Mouse (Mus musculus): ENCODE measurements around the gene Hcn2. TPM values are rescaled to one million over a fixed set of nuclear protein-coding genes. Genes with fewer than 3 reads are reported as not detected.
"Not testable (repeated sequence)": the region's sequence is repeated elsewhere in the genome, so short reads cannot be mapped to it uniquely, and the experiment has no call there.

The Hcn2 gene
- polyA plus RNA-seq, 1 experiment from 2014 or later, result not detected

DNA sequence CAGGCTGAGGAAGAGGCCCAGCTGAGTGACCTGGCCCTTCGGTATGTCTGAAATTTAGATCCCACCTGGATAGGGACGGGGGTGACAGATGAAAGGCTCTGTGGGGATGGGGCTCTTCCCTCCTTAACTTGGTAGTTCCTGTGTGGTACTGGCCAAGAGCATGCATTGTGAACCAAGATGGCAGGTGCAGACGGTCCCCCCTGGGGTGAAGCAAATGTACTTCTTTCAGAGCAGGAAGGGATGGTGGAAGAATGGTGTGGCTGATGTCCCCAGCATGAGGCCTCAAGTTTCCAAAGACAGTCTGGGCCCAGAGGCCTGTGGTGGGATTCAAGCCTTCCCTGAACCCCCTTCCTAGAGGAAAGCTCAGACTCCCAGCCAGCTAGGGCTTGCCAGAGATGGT is 39.4 kb downstream of the Hcn2 start:
- WGBS, result 76% methylated on average over 3 of the region's 3 CpGs
- DNase-seq, result no peak
- Histone ChIP-seq H3K4me2 (no peak overlapping the region), H3K9me3 (ENCODE audit: low read depth, low read length) (no peaks in the 10 kb centered on the region), H3K27ac (ENCODE audit: low read depth) (no peak overlapping the region), H3K36me3 (ENCODE audit: insufficient read depth) (peaks cover 46% of the 10 kb centered on the region), H3K4me1 (ENCODE audit: insufficient read depth) (peaks cover 5% of the 10 kb centered on the region; the same call in 1 of the 2 replicates), H3K4me3 (ENCODE audit: low read depth, low read length) (no peak overlapping the region), H3K9ac (no peak overlapping the region), H3K27me3 (ENCODE audit: insufficient read depth, low read length) (no peaks in the 10 kb centered on the region)
- ATAC-seq (ENCODE audit: insufficient read depth), result no peak
- no peak for TF ChIP-seq CTCF (IDR thresholded peaks at IDR 0.05; ENCODE audit: low read depth)

DNA sequence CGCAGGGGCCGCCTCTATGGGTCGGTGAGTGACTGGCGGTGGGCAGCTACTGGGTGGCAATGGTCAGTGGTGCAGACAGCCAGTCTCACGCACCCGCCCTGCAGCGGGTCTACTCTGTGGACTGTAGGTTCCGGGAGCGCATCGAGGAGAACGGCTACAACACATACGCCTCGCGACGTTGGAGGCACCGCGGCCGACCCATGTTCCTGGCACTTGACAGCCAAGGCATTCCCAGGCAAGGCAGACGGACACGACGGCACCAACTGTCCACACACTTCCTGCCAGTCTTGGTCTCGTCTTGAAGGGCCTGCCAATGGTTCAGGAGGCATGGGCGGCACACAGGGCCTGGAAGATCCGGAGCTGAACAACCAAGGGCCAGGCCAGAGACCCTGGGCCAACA is 40.2 kb downstream of the Hcn2 start:
- Histone ChIP-seq H3K27me3 (ENCODE audit: insufficient read depth, low read length) (no peaks in the 10 kb centered on the region), H3K27ac (ENCODE audit: low read depth) (no peak overlapping the region), H3K4me1 (ENCODE audit: insufficient read depth) (peaks cover 5% of the 10 kb centered on the region; the same call in 1 of the 2 replicates), H3K4me3 (ENCODE audit: low read depth, low read length) (no peak overlapping the region), H3K9me3 (ENCODE audit: low read depth, low read length) (no peaks in the 10 kb centered on the region), H3K36me3 (ENCODE audit: insufficient read depth) (peaks cover 55% of the 10 kb centered on the region), H3K9ac (no peak overlapping the region), H3K4me2 (no peak overlapping the region)
- DNase-seq, result no peak
- no peak for ATAC-seq (ENCODE audit: insufficient read depth)
- TF ChIP-seq CTCF (IDR thresholded peaks at IDR 0.05; ENCODE audit: low read depth), result no peak
- WGBS, result 83% methylated on average over 24 of the region's 24 CpGs

DNA sequence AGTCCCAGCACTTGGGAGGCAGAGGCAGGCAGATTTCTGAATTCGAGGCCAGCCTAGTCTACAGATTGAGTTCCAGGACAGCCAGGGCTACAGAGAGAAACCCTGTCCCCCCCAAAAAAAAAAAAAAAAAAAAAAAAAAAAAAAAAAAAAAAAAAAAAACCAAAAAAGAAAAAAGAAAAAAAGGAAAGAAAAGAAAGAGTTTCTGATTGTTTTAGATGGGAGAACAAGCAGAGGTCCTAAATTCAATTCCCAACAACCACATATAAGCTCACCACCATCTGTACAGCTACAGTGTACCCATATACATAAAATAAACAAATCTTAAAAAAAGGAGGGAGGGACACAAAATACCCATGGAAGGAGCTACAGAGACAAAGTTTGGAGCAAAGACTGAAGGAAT is 43.2 kb downstream of the Hcn2 start:
- not testable (repeated sequence) for H3K4me1 ChIP-seq (ENCODE audit: insufficient read depth); H3K4me2 ChIP-seq; DNase-seq; H3K27me3 ChIP-seq (ENCODE audit: insufficient read depth, low read length); ATAC-seq (ENCODE audit: insufficient read depth); H3K9ac ChIP-seq; H3K9me3 ChIP-seq (ENCODE audit: low read depth, low read length); H3K4me3 ChIP-seq (ENCODE audit: low read depth, low read length); H3K27ac ChIP-seq (ENCODE audit: low read depth)
- 100% methylated on average over 1 of the region's 1 CpGs for WGBS
- peaks cover 68% of the 10 kb centered on the region for H3K36me3 ChIP-seq (ENCODE audit: insufficient read depth)

DNA sequence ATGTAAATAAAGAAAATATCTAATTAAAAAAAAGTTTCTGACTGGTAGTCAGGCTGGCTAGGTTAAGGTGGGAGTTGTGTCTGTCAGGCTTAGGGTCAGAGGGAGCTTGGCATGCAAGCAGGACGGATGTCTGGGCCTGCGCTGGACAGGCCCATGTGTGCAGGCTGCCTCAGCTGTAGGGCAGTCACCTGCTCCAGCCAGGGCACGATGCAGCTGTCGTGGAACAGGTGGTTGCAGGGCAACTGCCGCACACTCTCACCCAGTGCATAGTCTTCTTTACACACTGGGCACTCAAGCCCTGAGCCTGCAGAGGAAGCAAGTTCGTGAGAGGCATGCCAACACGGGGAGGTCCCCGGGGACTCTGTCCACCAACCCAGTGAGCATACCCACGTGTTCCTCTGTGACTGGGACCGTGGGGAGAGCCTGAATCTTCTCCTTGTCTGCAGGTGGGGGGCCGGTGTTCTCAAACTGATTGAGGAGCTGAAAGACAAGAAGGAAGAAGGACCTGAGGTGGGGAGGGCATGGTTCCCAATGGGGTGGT is 44.2 kb downstream of the Hcn2 start:
- DNase-seq (no peak), ATAC-seq (ENCODE audit: insufficient read depth) (no peak)
- no peak overlapping the region for H3K4me2 ChIP-seq
- peaks cover 5% of the 10 kb centered on the region for H3K4me1 ChIP-seq (ENCODE audit: insufficient read depth)
- H3K27ac ChIP-seq (ENCODE audit: low read depth), result no peak overlapping the region
- WGBS, result 88% methylated on average over 11 of the region's 11 CpGs
- H3K4me3 ChIP-seq (ENCODE audit: low read depth, low read length), result no peak overlapping the region
- H3K9me3 ChIP-seq (ENCODE audit: low read depth, low read length), result no peaks in the 10 kb centered on the region
- no peak overlapping the region for H3K9ac ChIP-seq
- H3K36me3 ChIP-seq (ENCODE audit: insufficient read depth), result peaks cover 68% of the 10 kb centered on the region
- no peaks in the 10 kb centered on the region for H3K27me3 ChIP-seq (ENCODE audit: insufficient read depth, low read length)
- no peak for TF ChIP-seq CTCF (IDR thresholded peaks at IDR 0.05; ENCODE audit: low read depth)

DNA sequence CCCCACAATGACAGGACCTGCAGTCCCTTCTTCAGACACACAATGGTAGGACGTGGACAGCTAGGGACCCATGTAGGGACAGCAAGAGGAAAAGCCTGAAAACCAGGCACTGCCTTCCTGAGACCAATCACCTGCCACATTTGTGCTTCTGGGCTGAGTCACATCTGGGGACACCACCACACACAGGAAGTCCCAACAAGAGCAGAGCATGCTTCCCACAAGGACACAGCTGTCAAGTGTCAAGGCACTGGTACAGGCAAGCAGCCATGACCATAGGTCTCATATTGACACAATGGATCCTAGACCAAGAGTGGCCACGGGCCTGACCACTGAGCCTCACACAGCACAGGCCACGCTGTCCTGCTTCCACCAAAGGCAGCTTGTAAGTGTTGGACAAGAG is 46.4 kb downstream of the Hcn2 start:
- H3K4me2 ChIP-seq, result no peak overlapping the region
- no peaks in the 10 kb centered on the region for H3K27me3 ChIP-seq (ENCODE audit: insufficient read depth, low read length)
- H3K4me3 ChIP-seq (ENCODE audit: low read depth, low read length), result no peak overlapping the region
- no peak for ATAC-seq (ENCODE audit: insufficient read depth)
- H3K36me3 ChIP-seq (ENCODE audit: insufficient read depth), result peaks cover 47% of the 10 kb centered on the region
- H3K9ac ChIP-seq, result no peak overlapping the region
- no peak for DNase-seq
- H3K4me1 ChIP-seq (ENCODE audit: insufficient read depth), result peaks cover 8% of the 10 kb centered on the region
- H3K9me3 ChIP-seq (ENCODE audit: low read depth, low read length), result no peaks in the 10 kb centered on the region
- TF ChIP-seq CTCF (IDR thresholded peaks at IDR 0.05; ENCODE audit: low read depth), result no peak
- no peak overlapping the region for H3K27ac ChIP-seq (ENCODE audit: low read depth)
- 70% methylated on average over 3 of the region's 3 CpGs for WGBS

DNA sequence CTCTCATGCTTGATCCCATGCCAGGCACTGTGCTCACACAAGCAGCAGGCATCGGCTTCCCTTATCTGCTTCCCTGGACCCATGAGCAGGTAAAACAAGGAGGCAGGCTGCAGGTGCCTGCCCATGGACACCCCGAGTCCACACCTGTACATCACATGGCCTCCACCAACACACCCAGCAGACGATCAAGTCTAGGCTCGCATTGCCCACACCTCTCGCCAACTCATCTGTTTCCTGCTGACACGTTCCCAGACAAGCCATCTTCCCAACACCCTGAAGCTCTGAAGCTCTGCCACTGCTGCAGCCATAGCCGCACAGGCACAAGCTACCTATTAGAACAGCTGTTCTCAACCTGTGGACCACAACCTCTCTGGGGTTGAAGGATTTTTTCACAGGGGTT is 47.8 kb downstream of the Hcn2 start:
- ATAC-seq (ENCODE audit: insufficient read depth) (no peak), DNase-seq (no peak)
- Histone ChIP-seq H3K27ac (ENCODE audit: low read depth) (no peak overlapping the region), H3K9me3 (ENCODE audit: low read depth, low read length) (no peaks in the 10 kb centered on the region), H3K4me1 (ENCODE audit: insufficient read depth) (peaks cover 8% of the 10 kb centered on the region), H3K4me3 (ENCODE audit: low read depth, low read length) (no peak overlapping the region), H3K36me3 (ENCODE audit: insufficient read depth) (peaks cover 33% of the 10 kb centered on the region), H3K27me3 (ENCODE audit: insufficient read depth, low read length) (no peaks in the 10 kb centered on the region), H3K9ac (no peak overlapping the region), H3K4me2 (no peak overlapping the region)
- WGBS, result 71% methylated on average over 7 of the region's 7 CpGs
- no peak for TF ChIP-seq CTCF (IDR thresholded peaks at IDR 0.05; ENCODE audit: low read depth)

DNA sequence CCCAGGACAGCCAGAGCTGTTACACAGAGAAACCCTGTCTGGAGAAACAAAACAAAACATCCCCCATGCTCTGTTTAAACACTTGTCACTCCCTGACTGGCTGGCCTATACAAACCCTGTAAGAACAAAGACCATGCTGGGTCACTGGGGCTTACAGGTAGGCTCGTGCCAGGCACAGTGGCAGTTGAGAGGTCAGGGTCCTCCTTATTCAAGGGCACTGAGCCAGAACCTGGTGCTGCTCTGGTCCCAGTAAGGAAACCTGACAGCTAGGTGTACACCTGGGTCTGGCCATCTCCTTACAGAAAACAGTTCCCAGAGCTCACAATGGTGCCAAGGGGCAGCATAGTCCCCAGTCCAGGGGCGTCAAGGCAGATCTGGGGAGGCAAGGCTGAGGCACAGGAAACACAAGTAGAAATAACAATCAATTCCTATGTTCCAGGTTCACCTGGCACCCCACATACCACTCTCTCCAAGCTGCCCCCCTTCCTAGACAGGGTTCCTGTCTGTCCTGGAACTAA is 48.9 kb downstream of the Hcn2 start:
- TF ChIP-seq CTCF (IDR thresholded peaks at IDR 0.05; ENCODE audit: low read depth), result no peak
- peak overlapping the region; percentile 90 for H3K9ac ChIP-seq
- 48% methylated on average over 2 of the region's 2 CpGs for WGBS

More for the DNA sequence above, 48.9 kb downstream of the Hcn2 start:
- DNase-seq (no peak), ATAC-seq (ENCODE audit: insufficient read depth) (no peak)
- no peaks in the 10 kb centered on the region for H3K9me3 ChIP-seq (ENCODE audit: low read depth, low read length)
- H3K36me3 ChIP-seq (ENCODE audit: insufficient read depth), result peaks cover 27% of the 10 kb centered on the region
- peak overlapping the region; percentile 97 for H3K4me2 ChIP-seq
- H3K4me1 ChIP-seq (ENCODE audit: insufficient read depth), result peaks cover 8% of the 10 kb centered on the region
- no peak overlapping the region for H3K27ac ChIP-seq (ENCODE audit: low read depth)
- H3K27me3 ChIP-seq (ENCODE audit: insufficient read depth, low read length), result no peaks in the 10 kb centered on the region
- peak overlapping the region; percentile 87 for H3K4me3 ChIP-seq (ENCODE audit: low read depth, low read length)
